Mouse (Mus musculus): ENCODE measurements at regions not wholly inside any gene's neighbourhood (a gene's known extent, or its start where the extent isn't known, plus 50 kb on each side); places are given as distances from the start of the nearest gene placed in this dataset.

GRCm38 (mm10) chr2:108165085-108165484 lies 874.6 kb downstream of the Kcna4 start:
- no peak overlapping the region for H3K4me2 ChIP-seq
- H3K27me3 ChIP-seq: no peaks in the 10 kb centered on the region
- H3K9ac ChIP-seq: no peak overlapping the region
- no peak overlapping the region for H3K27ac ChIP-seq
- H3K9me3 ChIP-seq (replicated peaks): no peaks in the 10 kb centered on the region
- WGBS: 60% methylated on average over 1 of the region's 1 CpGs
- no peaks in the 10 kb centered on the region for H3K4me1 ChIP-seq
- no peak overlapping the region for H3K4me3 ChIP-seq (replicated peaks)
- ATAC-seq (replicated peaks; ENCODE audit: low FRiP score): no peak
- H3K36me3 ChIP-seq: no peaks in the 10 kb centered on the region
